Mouse (Mus musculus): ENCODE measurements around the gene Mnd1.

Gene Mnd1

GRCm38 (mm10) chr3:84046206-84046605, 109.4 kb downstream of the Mnd1 start:
- DNase-seq (ENCODE audit: low read depth, low spot score), result peak; percentile 63

- DNase-seq (ENCODE audit: low read depth, low spot score), result no peak
These were observed 113.8 kb downstream of the Mnd1 start for GRCm38 (mm10) chr3:84041739-84042138.

- peak; percentile 81 for DNase-seq (ENCODE audit: low read depth, low spot score)
These were observed 115.0 kb downstream of the Mnd1 start for GRCm38 (mm10) chr3:84040476-84041082.

- DNase-seq (ENCODE audit: low read depth, low spot score), result peak; percentile 90
These were observed 115.7 kb downstream of the Mnd1 start, which contains the start of gene Tmem131l for GRCm38 (mm10) chr3:84039646-84040475. Tmem131l (minus strand) TSS chr3:84040175.

- DNase-seq (ENCODE audit: low read depth, low spot score), result peak; percentile 63
These were observed 116.5 kb downstream of the Mnd1 start for GRCm38 (mm10) chr3:84038981-84039645.

- DNase-seq (ENCODE audit: low read depth, low spot score), result no peak
These were observed 117.5 kb downstream of the Mnd1 start for GRCm38 (mm10) chr3:84038126-84038525.
